Mouse (Mus musculus): ENCODE data around the gene Serpina6. TPM values are rescaled to one million over a fixed set of nuclear protein-coding genes. Genes with fewer than 3 reads are reported as not detected.

Gene Serpina6
- total RNA-seq, 4 experiments from 2014 or later = 0.56 to 12.4 (median 4.6) TPM

GRCm38 (mm10) chr12:103655123-103656044 is 1.6 kb downstream of the Serpina6 start:
- DNase-seq = no peak

- peak; percentile 26 for DNase-seq
These were observed 3.2 kb downstream of the Serpina6 start for GRCm38 (mm10) chr12:103653836-103654235.

- no peak for DNase-seq
These were observed 10.7 kb downstream of the Serpina6 start for GRCm38 (mm10) chr12:103646314-103646713.

DNA sequence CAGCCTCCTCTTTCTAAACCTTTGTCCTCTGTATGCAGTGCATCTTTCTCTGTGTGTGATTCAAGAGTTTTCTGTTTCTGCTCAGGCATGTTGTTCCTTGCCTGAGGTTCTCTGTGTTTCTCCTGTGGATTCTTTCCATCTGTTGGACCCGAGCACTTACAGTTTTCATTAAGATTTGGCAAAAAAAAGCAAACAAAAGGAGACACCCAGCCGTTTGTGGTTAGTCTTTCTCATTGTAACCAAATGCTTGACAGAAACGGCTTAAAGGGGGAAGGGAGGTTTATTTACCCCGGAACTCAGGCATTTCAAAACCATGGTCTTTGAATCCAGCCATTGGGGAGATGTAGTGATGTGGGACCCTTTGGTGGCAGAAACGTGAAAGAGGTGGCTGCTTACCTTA is 12.4 kb downstream of the Serpina6 start:
- no peak for DNase-seq

GRCm38 (mm10) chr12:103643818-103644217 is 13.2 kb downstream of the Serpina6 start:
- DNase-seq = no peak

DNA sequence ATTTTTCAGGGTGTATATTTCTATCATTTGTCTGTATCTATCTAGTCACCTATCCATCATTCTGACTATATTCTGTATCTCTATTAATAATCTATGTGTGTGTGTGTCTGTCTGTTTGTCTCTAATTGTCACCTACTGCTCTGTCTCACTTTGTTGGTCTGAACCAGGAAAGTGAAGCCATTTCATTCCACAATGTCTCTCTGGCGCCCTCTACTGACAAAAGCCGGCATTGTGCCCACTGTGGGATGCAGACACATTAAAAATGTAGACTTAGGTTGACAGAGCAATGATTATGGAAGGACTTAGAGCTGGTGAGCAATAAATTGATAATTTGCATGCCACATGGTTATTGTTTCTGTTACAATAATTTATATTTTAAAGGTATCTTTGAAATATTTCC is 13.7 kb downstream of the Serpina6 start:
- peak; percentile 61 for DNase-seq

DNA sequence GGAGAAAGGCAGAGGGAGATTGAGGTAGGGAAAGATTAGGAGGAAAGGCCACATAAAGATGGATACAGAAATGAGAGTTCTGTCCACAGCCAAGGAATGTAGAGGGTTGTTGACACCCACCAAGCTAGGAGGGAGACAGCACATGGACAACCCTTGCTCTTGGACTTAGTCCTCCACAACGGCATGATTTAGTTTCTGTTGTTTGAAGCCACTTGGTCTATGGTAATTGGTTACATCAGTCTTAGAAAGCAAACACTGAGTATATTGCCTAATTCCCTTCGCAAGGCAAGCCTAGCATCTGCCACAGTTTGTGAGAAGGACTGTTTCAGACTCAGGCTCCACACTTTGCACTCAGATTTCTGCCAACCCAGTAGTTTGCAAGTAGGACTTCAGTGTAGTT is 21.2 kb downstream of the Serpina6 start:
- DNase-seq = no peak

GRCm38 (mm10) chr12:103634430-103634829 is 22.6 kb downstream of the Serpina6 start:
- DNase-seq = no peak

GRCm38 (mm10) chr12:103631203-103631612 is 25.8 kb downstream of the Serpina6 start, which contains the start of gene Serpina10:
Gene Serpina10 (minus strand): TSS chr12:103631444.
- no peak for DNase-seq

GRCm38 (mm10) chr12:103616860-103617261 is 40.2 kb downstream of the Serpina6 start:
- no peak for DNase-seq

GRCm38 (mm10) chr12:103615734-103616133 is 41.3 kb downstream of the Serpina6 start:
- no peak for DNase-seq

- DNase-seq = no peak
These were observed 41.9 kb downstream of the Serpina6 start for GRCm38 (mm10) chr12:103615141-103615540.

DNA sequence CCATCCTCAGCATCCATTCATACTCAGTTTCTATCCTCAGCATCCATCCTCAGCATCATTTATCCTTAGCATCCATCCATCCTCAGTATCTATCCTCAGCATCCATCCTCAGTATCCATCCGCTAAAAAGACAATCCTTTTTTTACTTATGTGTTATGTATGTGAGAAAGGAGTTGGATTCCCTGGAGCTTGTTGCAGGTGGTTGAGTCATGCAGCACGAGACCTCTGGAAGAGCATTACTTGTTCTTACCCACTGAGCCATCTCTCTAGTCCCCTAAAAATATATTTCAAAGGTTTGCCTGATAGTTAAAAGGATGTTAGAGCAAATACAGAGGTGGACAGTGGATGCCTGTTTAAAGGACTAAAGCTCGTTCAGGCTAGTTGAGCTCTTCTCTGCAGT is 55.2 kb downstream of the Serpina6 start:
- DNase-seq = no peak

- no peak for DNase-seq
These were observed 56.6 kb downstream of the Serpina6 start for GRCm38 (mm10) chr12:103600364-103600763.

DNA sequence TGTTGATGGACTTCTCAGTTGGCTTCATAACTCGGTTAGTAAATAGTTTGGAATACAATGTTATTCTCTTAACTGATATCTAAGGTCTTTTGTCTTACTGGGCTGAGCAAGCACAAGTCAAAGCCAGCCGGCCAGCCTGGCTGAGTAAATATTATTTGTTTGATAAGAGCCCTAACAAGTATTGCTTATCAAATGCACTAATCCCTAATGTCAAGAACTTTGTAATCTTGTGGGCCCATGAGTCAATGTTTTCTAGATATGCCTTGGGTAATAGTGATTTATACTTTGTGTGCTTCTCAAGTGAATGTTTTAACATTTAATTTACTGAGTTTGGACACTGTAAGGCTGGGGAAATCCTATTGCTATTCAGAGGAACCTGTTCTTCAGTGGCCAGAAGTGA is 58.6 kb downstream of the Serpina6 start:
- no peak for DNase-seq

Other genes starting within 250 kb of the Serpina6 start
- gene 9330161L09Rik, start 249.4 kb downstream of the Serpina6 start, total RNA-seq (2022) = 1 to 10 TPM in 3 of 4 experiments, under 1 TPM in 1; 0.99 to 3.4 (median 2.1) TPM
- gene Ddx24, start 231.4 kb downstream of the Serpina6 start, total RNA-seq (2022) = 100 to 1,000 TPM; 131 to 169 (median 147) TPM
- 1,000 to 10,000 TPM; 1,094 to 1,254 (median 1,159) TPM for gene Ifi27, start 223.0 kb downstream of the Serpina6 start, total RNA-seq (2022)
- gene Ifi27l2a, start 213.5 kb downstream of the Serpina6 start, total RNA-seq (2022) = 100 to 1,000 TPM; 264 to 566 (median 340) TPM
- not detected for gene Ifi27l2b, start 200.0 kb downstream of the Serpina6 start, total RNA-seq (2022)
- gene Ppp4r4, start 124.9 kb downstream of the Serpina6 start, total RNA-seq (2022) = 10 to 100 TPM in 1 of 4 experiments, 1 to 10 TPM in 3; 4.0 to 11.1 (median 7.3) TPM
- gene Serpina10, start 25.8 kb downstream of the Serpina6 start, total RNA-seq (2022) = under 1 TPM in 3 of 4 experiments, not detected in 1; 0.25 to 0.61 (median 0.27) TPM
- under 1 TPM in 1 of 4 experiments, not detected in 3; 0.30 TPM for gene Serpina16, start 18.9 kb upstream of the Serpina6 start, total RNA-seq (2022)
- gene Serpina1f, start 38.3 kb upstream of the Serpina6 start, total RNA-seq (2022) = not detected
- 1 to 10 TPM in 2 of 4 experiments, under 1 TPM in 2; 0.25 to 2.4 (median 0.72) TPM for gene Serpina1d, start 116.4 kb upstream of the Serpina6 start, total RNA-seq (2022)
- 1 to 10 TPM in 3 of 4 experiments, under 1 TPM in 1; 0.86 to 4.1 (median 1.9) TPM for gene Serpina1b, start 173.2 kb upstream of the Serpina6 start, total RNA-seq (2022)
- 1 to 10 TPM in 1 of 4 experiments, under 1 TPM in 2, not detected in 1; 0.56 to 1.4 (median 0.70) TPM for gene Serpina1a, start 206.3 kb upstream of the Serpina6 start, total RNA-seq (2022)
- 1 to 10 TPM in 1 of 4 experiments, under 1 TPM in 1, not detected in 2; 0.93 to 4.6 TPM for gene Serpina1c, start 247.7 kb upstream of the Serpina6 start, total RNA-seq (2022)